Mouse (Mus musculus) heart, adult 2 months (tissue): Measurements from ENCODE around the gene Ppm1b.

ENCODE experiments used
- CTCF ChIP-seq: fragments of 200-600 bp; IDR thresholded peaks from 2 replicates; pipeline ENCODE4 v1.8.1; 2022; ENCODE audit warnings: antibody characterized with exemption, mild to moderate bottlenecking, moderate library complexity
- POLR2A ChIP-seq: fragments of 200-500 bp; IDR thresholded peaks from 2 replicates; pipeline ENCODE4 v1.6.1; 2011; ENCODE audit warnings: mild to moderate bottlenecking, low read depth, low read length, control low read depth; ENCODE audit not compliant: insufficient read depth

GRCm38 (mm10) chr17:85024237-85024636 is 67.7 kb downstream of the Ppm1b start:
- no peak for TF ChIP-seq CTCF
- no peak for TF ChIP-seq POLR2A
